Mouse (Mus musculus) MEL (cell line): Measurements from ENCODE around the gene Ptpn12. TPM values are rescaled to one million over a fixed set of nuclear protein-coding genes. Genes with fewer than 3 reads are reported as not detected.

ENCODE experiments used
- DNase-seq: peaks from one replicate; pipeline ENCODE4 v3.0.0; 2011; ENCODE audit warnings: low read depth, low spot score
- H3K27ac ChIP-seq: 2 replicates; pipeline ENCODE4 v1.5.1; 2012; ENCODE audit warnings: low read depth, mild to moderate bottlenecking, control low read depth, low read length, moderate library complexity; ENCODE audit not compliant: control insufficient read depth
- H3K27me3 ChIP-seq, 2 experiments: fragments of 150-350 bp in 1 of 2; sonication (generic) in 1 of 2; 2 replicates each; pipeline ENCODE4 v1.6.1; 2012; ENCODE audit warnings: low read length in 2 of 2, mild to moderate bottlenecking in 2 of 2, improper control_type of control experiment in 1 of 2, moderate library complexity in 1 of 2; ENCODE audit not compliant: insufficient read depth in 2 of 2, control insufficient read depth in 1 of 2
- H3K36me3 ChIP-seq, 2 experiments: 2 replicates each; pipeline ENCODE4 v1.6.1; 2012 to 2014; ENCODE audit warnings: low read length in 2 of 2, improper control_type of control experiment in 1 of 2, inconsistent platforms in 1 of 2, mild to moderate bottlenecking in 1 of 2; ENCODE audit not compliant: insufficient read depth in 2 of 2, control insufficient read depth in 1 of 2
- H3K4me1 ChIP-seq, 2 experiments: fragments of 150-350 bp in 1 of 2; sonication (generic) in 1 of 2; 2 replicates each; pipeline ENCODE4 v1.6.1; 2012; ENCODE audit warnings: low read length in 2 of 2, improper control_type of control experiment in 1 of 2, mild to moderate bottlenecking in 1 of 2; ENCODE audit not compliant: insufficient read depth in 2 of 2, control insufficient read depth in 1 of 2
- H3K4me3 ChIP-seq, 2 experiments: fragments of 150-350 bp in 1 of 2; sonication (generic) in 1 of 2; 2 replicates each; pipeline ENCODE4 v1.5.1; 2012; ENCODE audit warnings: low read depth in 2 of 2, low read length in 2 of 2, mild to moderate bottlenecking in 2 of 2, moderate library complexity in 2 of 2, control low read depth in 1 of 2, improper control_type of control experiment in 1 of 2; ENCODE audit not compliant: control insufficient read depth in 1 of 2, insufficient read depth in 1 of 2
- H3K79me2 ChIP-seq: 2 replicates; pipeline ENCODE4 v1.6.1; 2012; ENCODE audit warnings: mild to moderate bottlenecking, low read length, moderate library complexity; ENCODE audit not compliant: control insufficient read depth, poor library complexity, insufficient read depth
- H3K9ac ChIP-seq: 2 replicates; pipeline ENCODE4 v1.6.1; 2012; ENCODE audit warnings: low read depth, mild to moderate bottlenecking, control low read depth, low read length, moderate library complexity; ENCODE audit not compliant: control insufficient read depth, poor library complexity, severe bottlenecking
- H3K9me3 ChIP-seq: fragments of 150-350 bp; sonication (generic); replicated peaks from 2 replicates; pipeline ENCODE4 v1.6.1; 2012; ENCODE audit warnings: mild to moderate bottlenecking, low read length, improper control_type of control experiment, moderate library complexity; ENCODE audit not compliant: insufficient read depth
- BHLHE40 ChIP-seq: IDR thresholded peaks from 2 replicates; pipeline ENCODE4 v1.6.1; 2012; ENCODE audit warnings: low read depth, mild to moderate bottlenecking, inconsistent platforms, low read length, improper control_type of control experiment, borderline replicate concordance
- CHD1 ChIP-seq: IDR thresholded peaks from 2 replicates; pipeline ENCODE4 v1.6.1; 2012; ENCODE audit warnings: low read depth, mild to moderate bottlenecking, inconsistent platforms, low read length, improper control_type of control experiment
- CTCF ChIP-seq, 3 experiments: IDR thresholded peaks in 2 of 3; conservative IDR thresholded peaks in 1 of 3; 2 replicates each; pipeline ENCODE4 v1.5.1; 2011 to 2012; ENCODE audit warnings: low read length in 3 of 3, low read depth in 2 of 3, mild to moderate bottlenecking in 2 of 3, improper control_type of control experiment in 1 of 3, inconsistent platforms in 1 of 3, mixed read lengths in 1 of 3, moderate library complexity in 1 of 3; ENCODE audit not compliant: control insufficient read depth in 1 of 3, insufficient read depth in 1 of 3, poor library complexity in 1 of 3, severe bottlenecking in 1 of 3
- E2F4 ChIP-seq: IDR thresholded peaks from 2 replicates; pipeline ENCODE4 v1.6.1; 2011; ENCODE audit warnings: low read depth, low read length, improper control_type of control experiment, borderline replicate concordance
- EP300 ChIP-seq, 2 experiments: IDR thresholded peaks; 2 replicates each; pipeline ENCODE4 v1.6.1; 2011; ENCODE audit warnings: improper control_type of control experiment in 2 of 2, low read length in 2 of 2, low read depth in 1 of 2, mild to moderate bottlenecking in 1 of 2
- ETS1 ChIP-seq: IDR thresholded peaks from 2 replicates; pipeline ENCODE4 v1.6.1; 2012; ENCODE audit warnings: low read depth, mild to moderate bottlenecking, inconsistent platforms, low read length, improper control_type of control experiment, moderate library complexity
- GABPA ChIP-seq: IDR thresholded peaks from 2 replicates; pipeline ENCODE4 v1.6.1; 2012; ENCODE audit warnings: low read depth, mild to moderate bottlenecking, inconsistent platforms, low read length, improper control_type of control experiment, moderate library complexity
- HCFC1 ChIP-seq: IDR thresholded peaks from 2 replicates; pipeline ENCODE4 v1.6.1; 2012; ENCODE audit warnings: low read depth, mild to moderate bottlenecking, inconsistent platforms, low read length, improper control_type of control experiment, moderate library complexity
- MAFK ChIP-seq: IDR thresholded peaks from 2 replicates; pipeline ENCODE4 v1.6.1; 2011; ENCODE audit warnings: low read depth, mild to moderate bottlenecking, low read length, improper control_type of control experiment, borderline replicate concordance
- MAZ ChIP-seq: IDR thresholded peaks from 2 replicates; pipeline ENCODE4 v1.6.1; 2012; ENCODE audit warnings: low read depth, mild to moderate bottlenecking, inconsistent platforms, low read length, improper control_type of control experiment
- NELFE ChIP-seq: IDR thresholded peaks from 2 replicates; pipeline ENCODE4 v1.6.1; 2011; ENCODE audit warnings: low read depth, low read length, improper control_type of control experiment
- NRF1 ChIP-seq: IDR thresholded peaks from 2 replicates; pipeline ENCODE4 v1.6.1; 2014; ENCODE audit warnings: low read depth, mild to moderate bottlenecking, inconsistent platforms, low read length, improper control_type of control experiment, moderate library complexity; ENCODE audit not compliant: poor library complexity, insufficient read depth, severe bottlenecking
- POLR2A ChIP-seq, 2 experiments: IDR thresholded peaks; 2 replicates each; pipeline ENCODE4 v1.6.1; 2011 to 2012; ENCODE audit warnings: low read length in 2 of 2, mild to moderate bottlenecking in 2 of 2, control low read depth in 1 of 2, improper control_type of control experiment in 1 of 2, low read depth in 1 of 2, moderate library complexity in 1 of 2; ENCODE audit not compliant: control insufficient read depth in 1 of 2, insufficient read depth in 1 of 2, poor library complexity in 1 of 2
- POLR2AphosphoS2 ChIP-seq: IDR thresholded peaks from 2 replicates; pipeline ENCODE4 v1.6.1; 2011; ENCODE audit warnings: low read length, improper control_type of control experiment
- SMC3 ChIP-seq: IDR thresholded peaks from 2 replicates; pipeline ENCODE4 v1.6.1; 2011; ENCODE audit warnings: low read depth, low read length, improper control_type of control experiment
- TAL1 ChIP-seq: IDR thresholded peaks from 2 replicates; pipeline ENCODE4 v1.6.1; 2012; ENCODE audit warnings: mild to moderate bottlenecking, inconsistent platforms, low read length, moderate library complexity, mixed read lengths
- TBP ChIP-seq: IDR thresholded peaks from 2 replicates; pipeline ENCODE4 v1.8.0; 2011; ENCODE audit warnings: low read depth, low read length, improper control_type of control experiment
- TCF12 ChIP-seq: IDR thresholded peaks from 2 replicates; pipeline ENCODE4 v1.6.1; 2014; ENCODE audit warnings: low read depth, mild to moderate bottlenecking, inconsistent platforms, low read length, improper control_type of control experiment, moderate library complexity
- UBTF ChIP-seq: IDR thresholded peaks from 2 replicates; pipeline ENCODE4 v1.6.1; 2012; ENCODE audit warnings: low read depth, mild to moderate bottlenecking, inconsistent platforms, low read length, improper control_type of control experiment, moderate library complexity, borderline replicate concordance; ENCODE audit not compliant: insufficient read depth
- USF1 ChIP-seq: IDR thresholded peaks from 2 replicates; pipeline ENCODE4 v1.6.1; 2014; ENCODE audit warnings: low read depth, mild to moderate bottlenecking, inconsistent platforms, low read length, improper control_type of control experiment, moderate library complexity
- ZNF384 ChIP-seq: IDR thresholded peaks from 2 replicates; pipeline ENCODE4 v1.6.1; 2012; ENCODE audit warnings: low read depth, mild to moderate bottlenecking, inconsistent platforms, low read length, improper control_type of control experiment
- polyA plus RNA-seq, 2 experiments: library from polyadenylated mRNA; stranded (reverse) in 1 of 2; unstranded in 1 of 2; fragments of >175 nt in 1 of 2; fragments of >200 nt in 1 of 2; gene quantifications; 2 replicates each; pipeline versions ENCODE4 v1.2.1 to v1.2.4; 2012; ENCODE audit warnings: low replicate concordance in 2 of 2, low read depth in 1 of 2; ENCODE audit not compliant: insufficient read length in 2 of 2, insufficient read depth in 1 of 2, missing spikeins in 1 of 2
- total RNA-seq: library from RNA; depleted of rRNA; stranded (reverse); fragments of 300-350 nt; gene quantifications from 2 replicates; pipeline ENCODE4 v1.2.3, GENCODE M21; 2012

Ptpn12 gene
- total and polyA plus RNA-seq, 3 experiments, result 14.8 to 177 (median 58.2) TPM

- no peak for TF ChIP-seq MAZ
Observed at GRCm38 (mm10) chr5:21050770-21051122, 5.0 kb downstream of the Ptpn12 start (continued).

GRCm38 (mm10) chr5:21050061-21050769, 5.5 kb downstream of the Ptpn12 start:
- Histone ChIP-seq H3K9ac (peak overlapping the region; percentile 28), H3K27me3 (no peaks in the 10 kb centered on the region), H3K4me1 (peaks cover 42 to 52% of the 10 kb centered on the region in 2 experiments), H3K79me2 (peaks cover 64% of the 10 kb centered on the region), H3K27ac (peak overlapping the region; percentile 97), H3K4me3 (peak overlapping the region; percentile 28 to 47), H3K9me3 (no peaks in the 10 kb centered on the region), H3K36me3 (peaks cover 0 to 70% of the 10 kb centered on the region in 2 experiments; a peak in 2 of 4 replicates)
- TF ChIP-seq TAL1 (no peak; the same call in 1 of the 2 replicates), USF1 (no peak), ZNF384 (no peak), HCFC1 (no peak), TCF12 (no peak), POLR2A (IDR thresholded peaks at IDR 0.05; ENCODE audit: control insufficient read depth in 1 of 2, insufficient read depth in 1 of 2, low read depth in 1 of 2, low read length in 2 of 2, poor library complexity in 1 of 2) (peak in 1 of 2 experiments; percentile 37; a peak in 1 of 4 replicates), MAZ (no peak), SMC3 (no peak), UBTF (no peak), CHD1 (peak; percentile 86; the same call in 1 of the 2 replicates), ETS1 (no peak), EP300 (IDR thresholded peaks at IDR 0.05; ENCODE audit: low read depth in 1 of 2, low read length in 2 of 2) (peak in 1 of 2 experiments; percentile 15; a peak in 2 of 4 replicates), NRF1 (no peak), E2F4 (no peak), BHLHE40 (0 out of 2 replicates have a peak, but pooled peaks have one; percentile 9), TBP (0 out of 2 replicates have a peak, but pooled peaks have one; percentile 50), CTCF (IDR thresholded peaks at IDR 0.05 in 2 of 3, conservative IDR thresholded peaks at IDR 0.05 in 1 of 3; ENCODE audit: control insufficient read depth in 1 of 3, insufficient read depth in 1 of 3, low read depth in 2 of 3, low read length in 3 of 3, poor library complexity in 1 of 3, severe bottlenecking in 1 of 3) (no peak), POLR2AphosphoS2 (no peak), GABPA (0 out of 2 replicates have a peak, but pooled peaks have one; percentile 20), NELFE (no peak), MAFK (0 out of 2 replicates have a peak, but pooled peaks have one; percentile 2)
- DNase-seq, result peak; percentile 80
